Mouse (Mus musculus): Measurements from ENCODE around the gene Fcer2a.

Fcer2a gene

GRCm38 (mm10) chr8:3694121-3694520 lies at the start of gene Fcer2a:
TSS of gene Fcer2a (minus strand) at chr8:3694175.
- no peak for DNase-seq

GRCm38 (mm10) chr8:3736947-3737346 lies 43.0 kb upstream of the Fcer2a start:
- no peak for DNase-seq

- DNase-seq, result no peak
Measured at GRCm38 (mm10) chr8:3735599-3735998, 41.6 kb upstream of the Fcer2a start.

- no peak for DNase-seq
Measured at GRCm38 (mm10) chr8:3734084-3734483, 40.1 kb upstream of the Fcer2a start.

GRCm38 (mm10) chr8:3721041-3721440 lies 27.1 kb upstream of the Fcer2a start:
- DNase-seq, result no peak

- no peak for DNase-seq
Measured at GRCm38 (mm10) chr8:3720551-3720950, 26.6 kb upstream of the Fcer2a start, which contains the start of gene Clec4g. TSS of gene Clec4g (minus strand) at chr8:3720651.

- peak; percentile 71 for DNase-seq
Measured at GRCm38 (mm10) chr8:3718559-3718958, 24.6 kb upstream of the Fcer2a start.

- no peak for DNase-seq
Measured at GRCm38 (mm10) chr8:3717321-3717954, 23.5 kb upstream of the Fcer2a start.

GRCm38 (mm10) chr8:3711646-3712045 lies 17.7 kb upstream of the Fcer2a start:
- no peak for DNase-seq

GRCm38 (mm10) chr8:3710312-3710711 lies 16.3 kb upstream of the Fcer2a start:
- no peak for DNase-seq

GRCm38 (mm10) chr8:3707611-3708010 lies 13.6 kb upstream of the Fcer2a start:
- DNase-seq, result no peak

- DNase-seq, result no peak
Measured at GRCm38 (mm10) chr8:3705711-3706110, 11.7 kb upstream of the Fcer2a start.

- DNase-seq, result no peak
Measured at GRCm38 (mm10) chr8:3701491-3701890, 7.5 kb upstream of the Fcer2a start.

GRCm38 (mm10) chr8:3690774-3691173 lies 3.2 kb downstream of the Fcer2a start:
- DNase-seq, result no peak

GRCm38 (mm10) chr8:3687537-3687936 lies 6.4 kb downstream of the Fcer2a start:
- DNase-seq, result no peak

GRCm38 (mm10) chr8:3685422-3685821 lies 8.6 kb downstream of the Fcer2a start:
- DNase-seq, result no peak

- DNase-seq, result no peak
Measured at GRCm38 (mm10) chr8:3684530-3684929, 9.4 kb downstream of the Fcer2a start.

GRCm38 (mm10) chr8:3683408-3684176 lies 10.4 kb downstream of the Fcer2a start:
- DNase-seq, result no peak

GRCm38 (mm10) chr8:3682435-3682834 lies 11.5 kb downstream of the Fcer2a start:
- DNase-seq, result no peak

- DNase-seq, result no peak
Measured at GRCm38 (mm10) chr8:3679656-3680055, 14.3 kb downstream of the Fcer2a start.

GRCm38 (mm10) chr8:3679236-3679635 lies 14.7 kb downstream of the Fcer2a start:
- no peak for DNase-seq

- DNase-seq, result no peak
Measured at GRCm38 (mm10) chr8:3678831-3679230, 15.1 kb downstream of the Fcer2a start.

GRCm38 (mm10) chr8:3676993-3677579 lies 16.9 kb downstream of the Fcer2a start:
- no peak for DNase-seq
